Mouse (Mus musculus) heart, embryonic 14.5 days (tissue): ENCODE data around the gene Hist2h2aa1. TPM values are rescaled to one million over a fixed set of nuclear protein-coding genes. Genes with fewer than 3 reads are reported as not detected.
A peak's percentile ranks its signal among the peaks of the same experiment; 100 is the strongest.

Experiments
- ATAC-seq: fragments of 200-750 bp; cut with Nextera tagmentation; 2 replicates; pipeline ENCODE4 v1.8.0; 2017; ENCODE audit warnings: low read depth, moderate TSS enrichment; ENCODE audit not compliant: insufficient number of reproducible peaks, insufficient read depth, low FRiP score
- H3K27ac ChIP-seq, 2 experiments: fragments of 200-500 bp in 1 of 2; fragments of 300-500 bp in 1 of 2; sonication (generic) in 1 of 2; replicated peaks in 1 of 2; 2 replicates each; pipeline ENCODE4 v1.5.1; 2012 to 2014; ENCODE audit warnings: low read depth in 2 of 2, low read length in 2 of 2, control low read depth in 1 of 2, mild to moderate bottlenecking in 1 of 2, mixed read lengths in 1 of 2; ENCODE audit not compliant: control insufficient read depth in 1 of 2, insufficient read depth in 1 of 2
- H3K27me3 ChIP-seq: fragments of 300-500 bp; sonication (generic); 2 replicates; pipeline ENCODE4 v1.6.1; 2014; ENCODE audit warnings: mild to moderate bottlenecking, low read length, control low read depth; ENCODE audit not compliant: control insufficient read depth, insufficient read depth
- H3K36me3 ChIP-seq: fragments of 300-500 bp; sonication (generic); 2 replicates; pipeline ENCODE4 v1.6.1; 2014; ENCODE audit warnings: mild to moderate bottlenecking, control low read depth, low read length, mixed read lengths; ENCODE audit not compliant: control insufficient read depth, insufficient read depth
- H3K4me1 ChIP-seq, 2 experiments: fragments of 200-500 bp in 1 of 2; fragments of 300-500 bp in 1 of 2; sonication (generic) in 1 of 2; 2 replicates each; pipeline ENCODE4 v1.6.1; 2012 to 2014; ENCODE audit warnings: low read length in 2 of 2, control low read depth in 1 of 2, mixed read lengths in 1 of 2; ENCODE audit not compliant: control insufficient read depth in 2 of 2, insufficient read depth in 2 of 2
- H3K4me2 ChIP-seq: fragments of 300-500 bp; sonication (generic); 2 replicates; pipeline ENCODE4 v1.6.1; 2014; ENCODE audit warnings: mild to moderate bottlenecking, low read length
- H3K4me3 ChIP-seq, 2 experiments: fragments of 200-500 bp in 1 of 2; fragments of 300-500 bp in 1 of 2; sonication (generic) in 1 of 2; 2 replicates each; pipeline ENCODE4 v1.5.1; 2012 to 2014; ENCODE audit warnings: low read length in 2 of 2, mild to moderate bottlenecking in 2 of 2, control low read depth in 1 of 2, low read depth in 1 of 2, moderate library complexity in 1 of 2; ENCODE audit not compliant: control insufficient read depth in 1 of 2, insufficient read depth in 1 of 2
- H3K9ac ChIP-seq: fragments of 300-500 bp; sonication (generic); 2 replicates; pipeline ENCODE4 v1.6.1; 2014; ENCODE audit warnings: mild to moderate bottlenecking, low read length
- H3K9me3 ChIP-seq: fragments of 300-500 bp; sonication (generic); 2 replicates; pipeline ENCODE4 v1.6.1; 2016; ENCODE audit warnings: low read length, control low read depth; ENCODE audit not compliant: control insufficient read depth
- WGBS: fragments of 180-500 bp; shearing (Covaris S2); extraction: QIAGEN DNeasy Blood & Tissue Kit; methylation state at CpG from one replicate; pipeline ENCODE4 v1.1.7; 2014; 5-methylcytosine and 5-hydroxymethylcytosine counted together
- polyA plus RNA-seq: library from polyadenylated mRNA; unstranded; fragments of >200 nt; fragmentation: Nextera tagmentation; extraction: Ambion mirVana; gene quantifications from 2 replicates; pipeline ENCODE4 v1.2.1, GENCODE M21; 2014

Hist2h2aa1 gene
- polyA plus RNA-seq, 1 experiment from 2014 or later, result 26.3 TPM

- no peaks in the 10 kb centered on the region for H3K27me3 ChIP-seq
- H3K4me3 ChIP-seq, result peak overlapping the region in 1 of 2 experiments; percentile 43; a peak in 2 of 4 replicates
- peaks cover 6 to 33% of the 10 kb centered on the region in 2 experiments for H3K4me1 ChIP-seq
- peak overlapping the region; percentile 72 for H3K4me2 ChIP-seq
- no peak for ATAC-seq
- no peaks in the 10 kb centered on the region for H3K9me3 ChIP-seq
- 44% methylated on average over 6 of the region's 6 CpGs for WGBS
- H3K27ac ChIP-seq, result 0 out of 4 replicates have a peak overlapping the region, but pooled peaks of 1 of the 2 experiments have one; percentile 21
- H3K9ac ChIP-seq, result peak overlapping the region; percentile 74; the same call in 1 of the 2 replicates
- no peaks in the 10 kb centered on the region for H3K36me3 ChIP-seq
Measured at GRCm38 (mm10) chr3:96248141-96249033, 3.1 kb downstream of the Hist2h2aa1 start.

GRCm38 (mm10) chr3:96249034-96249345 lies 3.7 kb downstream of the Hist2h2aa1 start:
- Histone ChIP-seq H3K27ac (0 out of 4 replicates have a peak overlapping the region, but pooled peaks of 1 of the 2 experiments have one; percentile 21), H3K27me3 (no peaks in the 10 kb centered on the region), H3K9me3 (no peaks in the 10 kb centered on the region), H3K4me1 (peaks cover 4 to 28% of the 10 kb centered on the region in 2 experiments), H3K4me3 (no peak overlapping the region), H3K9ac (peak overlapping the region; percentile 74; the same call in 1 of the 2 replicates), H3K36me3 (no peaks in the 10 kb centered on the region), H3K4me2 (peak overlapping the region; percentile 72)
- no peak for ATAC-seq
- WGBS, result 64% methylated on average over 4 of the region's 4 CpGs

GRCm38 (mm10) chr3:96250890-96251289 lies 5.6 kb downstream of the Hist2h2aa1 start:
- no peak overlapping the region for H3K4me2 ChIP-seq
- H3K36me3 ChIP-seq, result no peaks in the 10 kb centered on the region
- H3K9ac ChIP-seq, result no peak overlapping the region

GRCm38 (mm10) chr3:96251787-96252186 lies 6.5 kb downstream of the Hist2h2aa1 start:
- no peak for ATAC-seq
- H3K9me3 ChIP-seq, result no peaks in the 10 kb centered on the region
- WGBS, result 87% methylated on average over 3 of the region's 3 CpGs
- peaks cover 0 to 23% of the 10 kb centered on the region in 2 experiments; a peak in 3 of 4 replicates for H3K4me1 ChIP-seq
- no peaks in the 10 kb centered on the region for H3K36me3 ChIP-seq
- H3K27ac ChIP-seq, result no peak overlapping the region
- no peak overlapping the region for H3K9ac ChIP-seq
- H3K27me3 ChIP-seq, result no peaks in the 10 kb centered on the region
- H3K4me3 ChIP-seq, result no peak overlapping the region
- no peak overlapping the region for H3K4me2 ChIP-seq

More at GRCm38 (mm10) chr3:96250890-96251289, 5.6 kb downstream of the Hist2h2aa1 start:
- H3K27me3 ChIP-seq, result no peaks in the 10 kb centered on the region
- H3K4me3 ChIP-seq, result no peak overlapping the region
- H3K4me1 ChIP-seq, result peaks cover 0 to 23% of the 10 kb centered on the region in 2 experiments; a peak in 3 of 4 replicates
- no peaks in the 10 kb centered on the region for H3K9me3 ChIP-seq
- 60% methylated on average over 3 of the region's 3 CpGs for WGBS
- 0 out of 4 replicates have a peak overlapping the region, but pooled peaks of 1 of the 2 experiments have one; percentile 14 for H3K27ac ChIP-seq
- no peak for ATAC-seq

GRCm38 (mm10) chr3:96254683-96255355 lies 9.5 kb downstream of the Hist2h2aa1 start:
- H3K4me1 ChIP-seq, result peaks cover 0 to under 1% of the 10 kb centered on the region in 2 experiments; a peak in 1 of 4 replicates
- H3K27ac ChIP-seq, result no peak overlapping the region
- H3K4me3 ChIP-seq, result no peak overlapping the region
- H3K27me3 ChIP-seq, result no peaks in the 10 kb centered on the region
- H3K9ac ChIP-seq, result peak overlapping the region; percentile 48; the same call in 1 of the 2 replicates
- ATAC-seq, result no peak
- H3K4me2 ChIP-seq, result no peak overlapping the region
- no peaks in the 10 kb centered on the region for H3K36me3 ChIP-seq
- no peaks in the 10 kb centered on the region for H3K9me3 ChIP-seq
- WGBS, result 24% methylated on average over 10 of the region's 10 CpGs

- H3K4me2 ChIP-seq, result no peak overlapping the region
- H3K4me3 ChIP-seq, result no peak overlapping the region
- no peaks in the 10 kb centered on the region for H3K36me3 ChIP-seq
- no peak overlapping the region for H3K9ac ChIP-seq
- no peak overlapping the region for H3K27ac ChIP-seq
- no peaks in the 10 kb centered on the region for H3K9me3 ChIP-seq
- H3K4me1 ChIP-seq, result no peaks in the 10 kb centered on the region
- 75% methylated on average over 5 of the region's 5 CpGs for WGBS
- no peak for ATAC-seq
- H3K27me3 ChIP-seq, result no peaks in the 10 kb centered on the region
Measured at GRCm38 (mm10) chr3:96255926-96256593, 10.8 kb downstream of the Hist2h2aa1 start.

- no peaks in the 10 kb centered on the region for H3K36me3 ChIP-seq
- ATAC-seq, result no peak
- H3K27ac ChIP-seq, result no peak overlapping the region
- no peak overlapping the region for H3K4me2 ChIP-seq
- WGBS, result 66% methylated on average over 3 of the region's 3 CpGs
- no peak overlapping the region for H3K4me3 ChIP-seq
- H3K4me1 ChIP-seq, result peaks cover 5 to 6% of the 10 kb centered on the region in 2 experiments
- no peak overlapping the region for H3K9ac ChIP-seq
- H3K27me3 ChIP-seq, result no peaks in the 10 kb centered on the region
- H3K9me3 ChIP-seq, result no peaks in the 10 kb centered on the region
Measured at GRCm38 (mm10) chr3:96257190-96257589, 11.9 kb downstream of the Hist2h2aa1 start.
